In the genomic region with DNA sequence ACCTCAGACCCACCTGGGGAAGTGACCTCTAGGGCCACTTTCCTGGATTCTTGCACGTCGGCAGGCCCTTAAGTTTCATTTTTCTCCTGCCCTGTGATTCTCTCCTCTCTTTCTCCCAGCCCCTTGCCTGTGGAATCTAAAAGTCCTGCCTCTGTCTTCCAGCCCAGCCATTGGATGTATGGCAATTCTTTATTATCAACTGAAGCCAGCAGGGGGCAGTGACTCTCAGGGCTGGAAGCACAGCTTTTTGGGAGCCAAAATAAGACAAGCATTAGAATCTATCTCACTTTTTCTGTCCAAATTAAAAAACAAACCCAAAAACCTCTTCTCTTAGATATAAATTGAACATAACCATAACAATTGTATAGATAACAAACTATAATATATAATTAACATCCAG, we compare ENCODE assay signal across 9 mouse cellular contexts. TPM values are rescaled to one million over a fixed set of nuclear protein-coding genes. Genes with fewer than 3 reads are reported as not detected.
DNase-seq lines count a peak whose midpoint lies in the region; ATAC-seq and TF ChIP-seq lines count a peak whose summit lies in the region.
"Had no signal": no experiment of that assay in that cellular context is flagged by ENCODE, and none has a peak within 500 bp of the region (broad histone marks: within the 10 kb centered on the region; RNA-seq: fewer than 3 reads in every experiment).

No protein-coding gene starts in this region.

- TF ChIP-seq EP300 in stomach, postnatal 0 days (optimal IDR thresholded peaks at IDR 0.05) = no peak

- H3K27ac ChIP-seq in forebrain, postnatal 0 days (ENCODE audit: low read depth, low read length) = no peak overlapping the region
- H3K27ac ChIP-seq in forebrain, embryonic 11.5 days (ENCODE audit: low read depth, low read length) = no peak overlapping the region
- no peak overlapping the region for H3K27ac ChIP-seq in liver, adult 2 months (replicated peaks; ENCODE audit: insufficient read depth, low read depth, low read length)
- H3K27ac ChIP-seq in liver, embryonic 12.5 days = no peak overlapping the region
- H3K27ac ChIP-seq in bone marrow, adult 2 months (ENCODE audit: control insufficient read depth, insufficient read depth, low read depth, low read length, poor library complexity) = no peak overlapping the region
- H3K27ac ChIP-seq in stomach, postnatal 0 days (replicated peaks) = no peak overlapping the region
- H3K27ac ChIP-seq: limb, embryonic 15.5 days had no signal

- H3K36me3 ChIP-seq in forebrain, postnatal 0 days (ENCODE audit: insufficient read depth) = peaks cover 56% of the 10 kb centered on the region
- H3K36me3 ChIP-seq in forebrain, embryonic 11.5 days (ENCODE audit: control insufficient read depth, insufficient read depth, low read length) = peaks cover 20% of the 10 kb centered on the region
- peaks cover 51% of the 10 kb centered on the region for H3K36me3 ChIP-seq in liver, adult 2 months (ENCODE audit: control insufficient read depth, insufficient read depth, low read length)
- H3K36me3 ChIP-seq in liver, embryonic 12.5 days = peaks cover 95% of the 10 kb centered on the region
- H3K36me3 ChIP-seq in stomach, postnatal 0 days (ENCODE audit: control insufficient read depth, insufficient read depth, low read length) = peaks cover 17% of the 10 kb centered on the region

- H3K9ac ChIP-seq in forebrain, postnatal 0 days = no peak overlapping the region
- H3K9ac ChIP-seq in forebrain, embryonic 11.5 days (ENCODE audit: low read length) = no peak overlapping the region
- H3K9ac ChIP-seq in liver, adult 2 months (ENCODE audit: low read depth, low read length) = no peak overlapping the region
- H3K9ac ChIP-seq in liver, embryonic 12.5 days = no peak overlapping the region
- no peak overlapping the region for H3K9ac ChIP-seq in stomach, postnatal 0 days (ENCODE audit: low read length)
- H3K9ac ChIP-seq: limb, embryonic 15.5 days had no signal

- no peaks in the 10 kb centered on the region for H3K9me3 ChIP-seq in forebrain, postnatal 0 days (ENCODE audit: low read length)
- H3K9me3 ChIP-seq in forebrain, embryonic 11.5 days (ENCODE audit: control insufficient read depth, low read length) = no peaks in the 10 kb centered on the region
- no peaks in the 10 kb centered on the region for H3K9me3 ChIP-seq in liver, embryonic 12.5 days (replicated peaks)
- no peaks in the 10 kb centered on the region for H3K9me3 ChIP-seq in stomach, postnatal 0 days (ENCODE audit: control insufficient read depth, low read length)
- H3K9me3 ChIP-seq: limb, embryonic 15.5 days had no signal

- ATAC-seq in forebrain, postnatal 0 days = no peak
- ATAC-seq in forebrain, embryonic 11.5 days (replicated peaks; ENCODE audit: low FRiP score) = no peak
- ATAC-seq in liver, embryonic 12.5 days = no peak
- no peak for ATAC-seq in stomach, postnatal 0 days (ENCODE audit: low FRiP score, low TSS enrichment)
- ATAC-seq in monocyte, adult 5-6 weeks (replicated peaks; ENCODE audit: insufficient number of reproducible peaks, low FRiP score, low TSS enrichment, poor library complexity, severe bottlenecking) = no peak

- no peak overlapping the region for H3K4me3 ChIP-seq in forebrain, postnatal 0 days (ENCODE audit: low read depth, low read length)
- H3K4me3 ChIP-seq in forebrain, embryonic 11.5 days (ENCODE audit: low read depth, low read length) = no peak overlapping the region
- no peak overlapping the region for H3K4me3 ChIP-seq in liver, adult 2 months (ENCODE audit: insufficient read depth, low read depth, low read length)
- H3K4me3 ChIP-seq in liver, embryonic 12.5 days = no peak overlapping the region
- H3K4me3 ChIP-seq in bone marrow, adult 2 months (replicated peaks; ENCODE audit: control insufficient read depth, low read depth, low read length) = no peak overlapping the region
- no peak overlapping the region for H3K4me3 ChIP-seq in stomach, postnatal 0 days (ENCODE audit: low read depth, low read length)
- H3K4me3 ChIP-seq: limb, embryonic 15.5 days had no signal

- H3K27me3 ChIP-seq in forebrain, postnatal 0 days (ENCODE audit: insufficient read depth, low read length) = no peaks in the 10 kb centered on the region
- no peaks in the 10 kb centered on the region for H3K27me3 ChIP-seq in forebrain, embryonic 11.5 days (ENCODE audit: control insufficient read depth, insufficient read depth, low read length)
- H3K27me3 ChIP-seq in liver, adult 2 months (ENCODE audit: control insufficient read depth, insufficient read depth, low read length) = no peaks in the 10 kb centered on the region
- no peaks in the 10 kb centered on the region for H3K27me3 ChIP-seq in liver, embryonic 12.5 days (replicated peaks)
- H3K27me3 ChIP-seq in stomach, postnatal 0 days (ENCODE audit: control insufficient read depth, insufficient read depth, low read length) = no peaks in the 10 kb centered on the region
- H3K27me3 ChIP-seq: limb, embryonic 15.5 days had no signal

- peak; percentile 54 for TF ChIP-seq CTCF in forebrain, postnatal 0 days (IDR thresholded peaks at IDR 0.05; ENCODE audit: low read depth)
- peak; percentile 47; the same call in 1 of the 2 replicates for TF ChIP-seq CTCF in liver, adult 2 months (IDR thresholded peaks at IDR 0.05; ENCODE audit: low read depth, low read length)
- peak; percentile 50 for TF ChIP-seq CTCF in bone marrow, adult 2 months (IDR thresholded peaks at IDR 0.05; ENCODE audit: control insufficient read depth, insufficient read depth, low read length)
- TF ChIP-seq CTCF in stomach, postnatal 0 days (IDR thresholded peaks at IDR 0.05; ENCODE audit: low read depth) = peak; percentile 76

- no peak overlapping the region for H3K4me2 ChIP-seq in forebrain, postnatal 0 days (ENCODE audit: low read depth)
- H3K4me2 ChIP-seq in forebrain, embryonic 11.5 days (ENCODE audit: low read depth, low read length, severe bottlenecking) = no peak overlapping the region
- no peak overlapping the region for H3K4me2 ChIP-seq in liver, embryonic 12.5 days
- H3K4me2 ChIP-seq in stomach, postnatal 0 days (replicated peaks; ENCODE audit: low read depth) = no peak overlapping the region
- H3K4me2 ChIP-seq: limb, embryonic 15.5 days had no signal

- WGBS in forebrain, postnatal 0 days = 90% methylated on average over 2 of the region's 2 CpGs
- WGBS in forebrain, embryonic 11.5 days = 96% methylated on average over 2 of the region's 2 CpGs
- 87% methylated on average over 2 of the region's 2 CpGs for WGBS in liver, adult 2 months
- 94% methylated on average over 2 of the region's 2 CpGs for WGBS in liver, embryonic 12.5 days (ENCODE audit: insufficient replicate concordance)
- WGBS in bone marrow, adult 2 months = 95% methylated on average over 2 of the region's 2 CpGs
- 86% methylated on average over 2 of the region's 2 CpGs for WGBS in stomach, postnatal 0 days

- H3K4me1 ChIP-seq in forebrain, postnatal 0 days (ENCODE audit: insufficient read depth) = no peaks in the 10 kb centered on the region
- no peaks in the 10 kb centered on the region for H3K4me1 ChIP-seq in forebrain, embryonic 11.5 days (replicated peaks; ENCODE audit: control insufficient read depth, insufficient read depth, low read length)
- H3K4me1 ChIP-seq in liver, adult 2 months (ENCODE audit: control insufficient read depth, insufficient read depth, low read length) = no peaks in the 10 kb centered on the region
- H3K4me1 ChIP-seq in liver, embryonic 12.5 days = no peaks in the 10 kb centered on the region
- H3K4me1 ChIP-seq in bone marrow, adult 2 months (ENCODE audit: control insufficient read depth, insufficient read depth, low read length) = no peaks in the 10 kb centered on the region
- no peaks in the 10 kb centered on the region for H3K4me1 ChIP-seq in stomach, postnatal 0 days (replicated peaks; ENCODE audit: control insufficient read depth, insufficient read depth)
- H3K4me1 ChIP-seq: limb, embryonic 15.5 days had no signal

- TF ChIP-seq POLR2A in liver, adult 2 months (IDR thresholded peaks at IDR 0.05; ENCODE audit: extremely low read depth, insufficient read depth, low read length) = no peak
- TF ChIP-seq POLR2A in bone marrow, adult 2 months (IDR thresholded peaks at IDR 0.05; ENCODE audit: borderline replicate concordance, control insufficient read depth, low read depth, low read length) = no peak

- peak; percentile 40 for DNase-seq in forebrain, postnatal 0 days
- no peak for DNase-seq in forebrain, embryonic 11.5 days (ENCODE audit: low spot score)
- DNase-seq in liver, adult 2 months (ENCODE audit: extremely low read depth, low read depth, low spot score) = no peak
- peak; percentile 65 for DNase-seq in induced T-regulatory cell, adult 2 months (ENCODE audit: low read depth)
- DNase-seq in stomach, postnatal 0 days (ENCODE audit: low spot score) = peak; percentile 20

- no peaks in the 10 kb centered on the region for H3K79me2 ChIP-seq in liver, adult 2 months (ENCODE audit: control insufficient read depth, insufficient read depth, low read length)

RNA-seq across cellular contexts. Expression of a gene that starts 39.8 kb away (rescaled TPM):
- total RNA-seq in forebrain, postnatal 0 days (2014; rRNA removed) = 34.9 and 46.5 TPM in 2 replicates
- polyA plus RNA-seq in forebrain, postnatal 0 days (2015; fragmentation: Nextera tagmentation; extraction: Ambion mirVana) = 23.3 and 33.2 TPM in 2 replicates
- polyA plus RNA-seq in forebrain, embryonic 11.5 days (2014; fragmentation: Nextera tagmentation; extraction: Ambion mirVana) = 56.4 and 62.7 TPM in 2 replicates
- 12.9 and 13.3 TPM in 2 replicates for total RNA-seq in liver, adult 2 months (2014; rRNA removed)
- polyA plus RNA-seq in liver, adult 2 months (2012; rRNA removed) = 2.6 and 2.9 TPM in 2 replicates
- 32.2 and 33.1 TPM in 2 replicates for polyA plus RNA-seq in liver, embryonic 12.5 days (2016; fragmentation: Nextera tagmentation; extraction: Ambion mirVana)
- polyA plus RNA-seq in bone marrow, adult 2 months (2011; ENCODE audit: insufficient read depth, insufficient read length, low replicate concordance, missing spikeins) = 16.2 and 23.1 TPM in 2 replicates
- 11.7 and 13.9 TPM in 2 replicates for polyA plus RNA-seq in stomach, postnatal 0 days (2015; fragmentation: Nextera tagmentation; extraction: Ambion mirVana)
- 25.5 to 39.0 TPM (median 33.4 TPM) in 3 replicates for total RNA-seq in monocyte, adult 5-6 weeks (2017)

RNA-seq across cellular contexts. Expression of a gene that starts 39.9 kb away (rescaled TPM):
- 0.67 and 5.8 TPM in 2 replicates for total RNA-seq in forebrain, postnatal 0 days (2014; rRNA removed)
- 4.6 and 5.3 TPM in 2 replicates for polyA plus RNA-seq in forebrain, postnatal 0 days (2015; fragmentation: Nextera tagmentation; extraction: Ambion mirVana)
- 0.44 and 0.84 TPM in 2 replicates for polyA plus RNA-seq in forebrain, embryonic 11.5 days (2014; fragmentation: Nextera tagmentation; extraction: Ambion mirVana)
- total RNA-seq in liver, adult 2 months (2014; rRNA removed) = 0.65 and 0.67 TPM in 2 replicates
- 0.45 and 0.72 TPM in 2 replicates for polyA plus RNA-seq in liver, adult 2 months (2012; rRNA removed)
- 1.5 and 3.5 TPM in 2 replicates for polyA plus RNA-seq in liver, embryonic 12.5 days (2016; fragmentation: Nextera tagmentation; extraction: Ambion mirVana)
- polyA plus RNA-seq in bone marrow, adult 2 months (2011; ENCODE audit: insufficient read depth, insufficient read length, low replicate concordance, missing spikeins) = 22.3 and 31.8 TPM in 2 replicates
- polyA plus RNA-seq in stomach, postnatal 0 days (2015; fragmentation: Nextera tagmentation; extraction: Ambion mirVana) = 6.8 and 9.5 TPM in 2 replicates
- total RNA-seq in monocyte, adult 5-6 weeks (2017) = 5.0 to 11.6 TPM (median 8.8 TPM) in 3 replicates

RNA-seq across cellular contexts. Expression of a gene that starts 41.9 kb away (rescaled TPM):
- 65.3 and 67.6 TPM in 2 replicates for total RNA-seq in forebrain, postnatal 0 days (2014; rRNA removed)
- polyA plus RNA-seq in forebrain, postnatal 0 days (2015; fragmentation: Nextera tagmentation; extraction: Ambion mirVana) = 19.5 and 22.0 TPM in 2 replicates
- 35.4 and 35.6 TPM in 2 replicates for polyA plus RNA-seq in forebrain, embryonic 11.5 days (2014; fragmentation: Nextera tagmentation; extraction: Ambion mirVana)
- total RNA-seq in liver, adult 2 months (2014; rRNA removed) = 13.7 and 15.5 TPM in 2 replicates
- 33.0 and 36.2 TPM in 2 replicates for polyA plus RNA-seq in liver, adult 2 months (2012; rRNA removed)
- 9.4 and 10.2 TPM in 2 replicates for polyA plus RNA-seq in liver, embryonic 12.5 days (2016; fragmentation: Nextera tagmentation; extraction: Ambion mirVana)
- polyA plus RNA-seq in bone marrow, adult 2 months (2011; ENCODE audit: insufficient read depth, insufficient read length, low replicate concordance, missing spikeins) = 8.1 and 19.0 TPM in 2 replicates
- polyA plus RNA-seq in stomach, postnatal 0 days (2015; fragmentation: Nextera tagmentation; extraction: Ambion mirVana) = 7.5 and 8.2 TPM in 2 replicates
- 46.2 to 72.5 TPM (median 48.9 TPM) in 3 replicates for total RNA-seq in monocyte, adult 5-6 weeks (2017)

Comparison
In these comparisons a context has a peak if more than half of its experiments do, and no peak if none do; other contexts are left out.
1. DNase-seq: peak in forebrain, postnatal 0 days (single experiment), induced T-regulatory cell, adult 2 months (single experiment) and stomach, postnatal 0 days (single experiment); none in forebrain, embryonic 11.5 days (single experiment) and liver, adult 2 months (single experiment).
2. Peak in every context shown above with its lines, with median percentiles within 50 percentile points of each other: CTCF ChIP-seq.